Mouse (Mus musculus) embryonic facial prominence, embryonic 11.5 days (tissue): ENCODE results near the gene Pramel5. TPM values are rescaled to one million over a fixed set of nuclear protein-coding genes. Genes with fewer than 3 reads are reported as not detected.
"Not testable (repeated sequence)": the region's sequence is repeated elsewhere in the genome, so short reads cannot be mapped to it uniquely, and the experiment has no call there.

Source experiments
- ATAC-seq: fragments of 200-750 bp; cut with Nextera tagmentation; replicated peaks from 2 replicates; pipeline ENCODE4 v1.8.0; 2017; ENCODE audit warnings: low read depth; ENCODE audit not compliant: insufficient number of reproducible peaks, low FRiP score, low TSS enrichment
- DNase-seq: peaks from one replicate; pipeline ENCODE4 v3.0.0-alpha.2; 2015; ENCODE audit warnings: low spot score
- H3K27ac ChIP-seq: fragments of 300-500 bp; sonication (generic); replicated peaks from 2 replicates; pipeline ENCODE4 v1.5.1; 2014; ENCODE audit warnings: mild to moderate bottlenecking, low read depth, low read length, control low read depth
- H3K27me3 ChIP-seq: fragments of 300-500 bp; sonication (generic); 2 replicates; pipeline ENCODE4 v1.6.1; 2014; ENCODE audit warnings: mild to moderate bottlenecking, low read length, moderate library complexity, mixed read lengths; ENCODE audit not compliant: control insufficient read depth, insufficient read depth
- H3K36me3 ChIP-seq: fragments of 300-500 bp; sonication (generic); replicated peaks from 2 replicates; pipeline ENCODE4 v1.6.1; 2014; ENCODE audit warnings: low read depth, mild to moderate bottlenecking, low read length, moderate library complexity, mixed read lengths; ENCODE audit not compliant: control insufficient read depth, insufficient read depth
- H3K4me1 ChIP-seq: fragments of 300-500 bp; sonication (generic); 2 replicates; pipeline ENCODE4 v1.6.1; 2014; ENCODE audit warnings: low read length, mixed read lengths; ENCODE audit not compliant: control insufficient read depth, insufficient read depth
- H3K4me2 ChIP-seq: fragments of 300-500 bp; sonication (generic); 2 replicates; pipeline ENCODE4 v1.6.1; 2014; ENCODE audit warnings: low read depth, mild to moderate bottlenecking, control low read depth, low read length, moderate library complexity
- H3K4me3 ChIP-seq: fragments of 300-500 bp; sonication (generic); 2 replicates; pipeline ENCODE4 v1.5.1; 2014; ENCODE audit warnings: low read depth, low read length, control low read depth
- H3K9ac ChIP-seq: fragments of 300-500 bp; sonication (generic); replicated peaks from 2 replicates; pipeline ENCODE4 v1.6.1; 2014; ENCODE audit warnings: mild to moderate bottlenecking, control low read depth, low read length
- H3K9me3 ChIP-seq: fragments of 300-500 bp; sonication (generic); replicated peaks from 2 replicates; pipeline ENCODE4 v1.6.1; 2016; ENCODE audit warnings: mild to moderate bottlenecking, low read length, inconsistent platforms, mixed read lengths; ENCODE audit not compliant: control insufficient read depth
- WGBS: fragments of 180-500 bp; shearing (Covaris S2); extraction: QIAGEN DNeasy Blood & Tissue Kit; methylation state at CpG from one replicate; pipeline ENCODE4 v1.1.7; 2014; 5-methylcytosine and 5-hydroxymethylcytosine counted together
- polyA plus RNA-seq: library from polyadenylated mRNA; unstranded; fragments of >200 nt; fragmentation: Nextera tagmentation; extraction: Ambion mirVana; gene quantifications from 2 replicates; pipeline ENCODE4 v1.2.1, GENCODE M21; 2014

Pramel5 gene
- polyA plus RNA-seq: not detected in 2 replicates

- H3K27me3 ChIP-seq, H3K27ac ChIP-seq, H3K4me3 ChIP-seq, H3K36me3 ChIP-seq, H3K4me2 ChIP-seq, H3K4me1 ChIP-seq, ATAC-seq, H3K9me3 ChIP-seq, DNase-seq, H3K9ac ChIP-seq: not testable (repeated sequence)
- WGBS: 75% methylated on average over 1 of the region's 1 CpGs
These were observed at the start of gene Pramel5 for GRCm38 (mm10) chr4:144280388-144280787. Pramel5 (minus strand) TSS chr4:144280488.

- H3K9ac ChIP-seq, H3K4me3 ChIP-seq, H3K36me3 ChIP-seq, ATAC-seq, H3K27me3 ChIP-seq, H3K27ac ChIP-seq, H3K4me1 ChIP-seq, H3K4me2 ChIP-seq, DNase-seq, H3K9me3 ChIP-seq: not testable (repeated sequence)
- 71% methylated on average over 4 of the region's 4 CpGs for WGBS
These were observed 49.7 kb upstream of the Pramel5 start, which contains the start of gene Gm13128 for GRCm38 (mm10) chr4:144329949-144330348. Gm13128 (plus strand) TSS chr4:144330249.

GRCm38 (mm10) chr4:144312666-144313460 is 32.6 kb upstream of the Pramel5 start:
- H3K36me3 ChIP-seq, H3K9ac ChIP-seq, DNase-seq, H3K4me1 ChIP-seq, H3K4me3 ChIP-seq, H3K9me3 ChIP-seq, ATAC-seq, H3K4me2 ChIP-seq, H3K27ac ChIP-seq, H3K27me3 ChIP-seq: not testable (repeated sequence)
- WGBS: 76% methylated on average over 2 of the region's 2 CpGs

- H3K9ac ChIP-seq, DNase-seq, H3K4me1 ChIP-seq, H3K9me3 ChIP-seq, ATAC-seq, H3K27me3 ChIP-seq, H3K36me3 ChIP-seq, H3K4me3 ChIP-seq, H3K27ac ChIP-seq, H3K4me2 ChIP-seq: not testable (repeated sequence)
- 55% methylated on average over 1 of the region's 1 CpGs for WGBS
These were observed 19.1 kb upstream of the Pramel5 start for GRCm38 (mm10) chr4:144299414-144299813.

GRCm38 (mm10) chr4:144254768-144255167 is 25.5 kb downstream of the Pramel5 start:
- not testable (repeated sequence) for H3K4me3 ChIP-seq, H3K9ac ChIP-seq, H3K4me1 ChIP-seq, H3K36me3 ChIP-seq, H3K4me2 ChIP-seq, H3K27me3 ChIP-seq, DNase-seq, H3K27ac ChIP-seq, H3K9me3 ChIP-seq, ATAC-seq

Other genes with a start within 250 kb of the Pramel5 start
- not detected in 2 replicates for gene Pramel4, start 221.4 kb downstream of the Pramel5 start, polyA plus RNA-seq
- gene Gm13102, start 174.0 kb downstream of the Pramel5 start, polyA plus RNA-seq: not detected in 2 replicates
- gene Oog3, start 117.8 kb downstream of the Pramel5 start, polyA plus RNA-seq: not detected in 2 replicates
- not detected in 2 replicates for gene Oog2, start 89.8 kb downstream of the Pramel5 start, polyA plus RNA-seq
- not detected in 2 replicates for gene C87977, start 67.2 kb downstream of the Pramel5 start, polyA plus RNA-seq
- not detected in 2 replicates for gene Gm13128, start 49.8 kb upstream of the Pramel5 start, polyA plus RNA-seq
- gene Gm13119, start 77.5 kb upstream of the Pramel5 start, polyA plus RNA-seq: not detected in 2 replicates
- gene Pramef20, start 97.4 kb upstream of the Pramel5 start, polyA plus RNA-seq: not detected in 2 replicates
- gene Pramef12, start 128.0 kb upstream of the Pramel5 start, polyA plus RNA-seq: not detected in 2 replicates
- gene 1700012P22Rik, start 158.3 kb upstream of the Pramel5 start, polyA plus RNA-seq: not detected in 2 replicates
- gene Gm9944, start 172.8 kb upstream of the Pramel5 start, polyA plus RNA-seq: not detected in 2 replicates
- gene Aadacl3, start 183.3 kb upstream of the Pramel5 start, polyA plus RNA-seq: not detected in 2 replicates
- not detected in 2 replicates for gene 9430007A20Rik, start 239.3 kb upstream of the Pramel5 start, polyA plus RNA-seq